Mouse (Mus musculus) cerebellum, adult 11 months (tissue): Measurements from ENCODE around the gene Oasl2.
"Not testable (repeated sequence)": the region's sequence is repeated elsewhere in the genome, so short reads cannot be mapped to it uniquely, and the experiment has no call there.

ENCODE experiments used
- DNase-seq: peaks from one replicate; pipeline ENCODE4 v3.0.0; 2022

Oasl2 gene

GRCm38 (mm10) chr5:114896688-114897373 is at the start of gene Oasl2:
TSS of gene Oasl2 (plus strand) at chr5:114896936.
- DNase-seq, result no peak

GRCm38 (mm10) chr5:114851565-114852236 is 45.0 kb upstream of the Oasl2 start:
- DNase-seq, result no peak

GRCm38 (mm10) chr5:114853364-114853763 is 43.4 kb upstream of the Oasl2 start, which contains the start of gene 4930519G04Rik:
TSS of gene 4930519G04Rik (plus strand) at chr5:114853664.
- not testable (repeated sequence) for DNase-seq

DNA sequence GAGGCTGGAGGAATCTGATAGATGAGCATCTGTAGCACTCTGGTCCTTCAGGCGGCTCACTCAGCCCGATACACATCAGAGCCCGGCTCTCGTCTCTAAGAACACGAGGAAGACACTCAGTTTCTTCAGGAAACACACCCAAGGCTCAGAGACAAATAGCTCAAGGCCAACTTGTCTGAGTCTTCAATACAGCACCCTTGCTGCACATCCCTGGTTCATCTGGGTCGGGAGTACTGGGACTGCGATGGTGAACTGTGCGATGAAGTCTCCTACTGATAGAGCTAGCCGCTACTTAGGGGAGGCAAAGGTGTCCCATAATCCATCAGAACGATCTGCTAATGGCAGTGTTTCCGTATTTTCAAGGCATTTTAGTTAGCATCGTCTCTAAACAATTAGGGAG is 38.2 kb upstream of the Oasl2 start, which contains the start of gene Gm9936:
Gm9936 (minus strand) TSS at position 101 of the 400 bp plus-strand sequence.
- no peak for DNase-seq

- peak; percentile 75 for DNase-seq
Measured at GRCm38 (mm10) chr5:114859253-114859652, 37.5 kb upstream of the Oasl2 start.

DNA sequence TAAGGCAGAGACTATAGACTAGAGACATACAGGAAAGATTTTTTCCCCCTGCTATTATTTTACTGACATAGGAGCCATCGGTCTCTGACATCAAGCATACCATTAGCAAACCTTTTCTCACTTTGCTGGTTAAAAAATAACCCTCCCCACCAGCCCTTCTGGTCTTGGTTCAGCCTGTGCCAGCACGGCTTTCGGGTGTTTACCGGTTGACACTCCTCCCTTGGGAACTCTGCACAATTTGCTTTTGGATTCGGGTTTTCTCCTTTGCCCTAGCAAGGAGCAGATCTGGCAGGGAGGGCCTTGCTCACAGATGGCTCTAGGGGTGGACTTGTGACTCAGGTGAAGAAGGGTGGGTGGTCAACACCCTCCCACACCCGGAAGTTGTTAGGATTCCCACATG is 35.0 kb upstream of the Oasl2 start:
- no peak for DNase-seq

DNA sequence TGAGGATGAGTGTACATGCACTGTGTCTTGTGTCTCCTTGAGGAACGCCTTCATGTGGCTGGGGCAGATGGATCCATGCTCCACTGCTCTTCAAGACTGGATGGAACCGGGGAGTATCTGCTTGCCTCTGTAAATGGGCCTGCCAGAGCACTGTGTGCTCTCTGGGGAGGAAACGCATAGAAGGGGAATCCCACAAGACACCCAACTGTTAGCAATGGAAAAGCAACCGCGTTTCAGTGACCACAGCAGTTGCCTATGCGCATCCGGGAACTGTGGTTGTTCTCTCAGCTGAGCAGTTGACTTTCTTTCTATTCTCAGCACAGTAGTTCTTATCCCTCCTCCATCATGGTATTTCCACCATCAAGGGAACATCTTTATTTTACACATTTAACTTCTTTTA is 31.9 kb upstream of the Oasl2 start:
- no peak for DNase-seq

GRCm38 (mm10) chr5:114865279-114865678 is 31.5 kb upstream of the Oasl2 start:
- DNase-seq, result no peak

DNA sequence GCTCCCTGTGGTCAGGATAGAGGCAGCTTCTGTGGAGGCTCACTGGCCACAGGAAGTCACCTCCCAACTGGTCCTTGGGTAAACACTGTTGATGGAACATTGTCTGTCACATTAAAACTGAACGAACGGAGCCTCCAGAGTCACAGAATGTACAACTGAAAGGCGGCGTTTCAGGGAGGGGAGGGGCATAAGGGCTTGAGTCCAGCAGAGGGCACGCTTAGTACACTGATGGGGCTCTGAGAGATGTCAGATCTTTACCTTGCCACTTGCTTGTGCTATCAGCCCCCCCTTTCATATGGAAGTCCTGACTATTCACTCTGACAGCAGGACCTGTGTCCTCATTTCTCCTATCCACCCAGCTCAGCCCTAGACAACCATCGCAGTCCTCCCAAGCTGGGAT is 20.9 kb upstream of the Oasl2 start:
- no peak for DNase-seq

GRCm38 (mm10) chr5:114876331-114876730 is 20.4 kb upstream of the Oasl2 start:
- no peak for DNase-seq

DNA sequence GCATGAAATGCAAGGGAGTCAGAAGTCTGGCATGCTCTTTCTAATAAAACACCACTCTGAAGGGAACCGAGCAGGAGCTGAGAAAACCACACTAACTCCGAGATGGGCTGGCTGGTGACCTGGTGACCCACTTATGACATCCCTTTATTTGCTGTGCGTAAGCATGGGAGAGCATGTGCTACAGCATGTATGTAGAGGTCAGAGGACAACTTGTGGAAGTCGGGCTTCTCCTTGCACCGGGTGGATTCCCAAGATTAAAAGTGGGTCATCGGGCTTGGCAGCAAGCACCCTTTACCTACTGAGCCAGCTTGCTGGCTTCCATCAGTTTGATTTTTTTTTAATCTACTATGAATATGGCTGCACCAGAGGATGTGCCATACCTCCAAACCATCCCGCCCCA is 19.2 kb upstream of the Oasl2 start:
- no peak for DNase-seq

DNA sequence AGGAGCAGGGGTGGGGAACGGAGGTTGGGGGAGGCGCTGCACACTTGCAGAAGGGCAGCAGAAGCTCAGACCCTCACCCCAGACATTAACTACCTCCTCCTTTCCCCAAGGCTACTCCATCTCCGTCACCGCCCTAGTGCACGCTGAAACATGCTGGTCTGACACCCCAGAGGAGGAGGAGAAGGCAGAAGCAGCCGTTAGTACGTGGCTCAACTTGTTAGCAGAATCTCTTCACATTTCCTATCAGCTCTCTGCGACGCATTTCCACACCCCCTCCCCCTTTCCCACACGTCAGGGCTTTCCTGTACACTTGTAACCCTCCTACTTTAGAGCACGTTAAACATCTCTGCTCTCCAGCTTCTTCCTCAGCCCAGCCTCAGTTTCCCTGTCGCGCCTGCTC is 17.3 kb upstream of the Oasl2 start:
- no peak for DNase-seq

GRCm38 (mm10) chr5:114882319-114882718 is 14.4 kb upstream of the Oasl2 start:
- DNase-seq, result not testable (repeated sequence)

DNA sequence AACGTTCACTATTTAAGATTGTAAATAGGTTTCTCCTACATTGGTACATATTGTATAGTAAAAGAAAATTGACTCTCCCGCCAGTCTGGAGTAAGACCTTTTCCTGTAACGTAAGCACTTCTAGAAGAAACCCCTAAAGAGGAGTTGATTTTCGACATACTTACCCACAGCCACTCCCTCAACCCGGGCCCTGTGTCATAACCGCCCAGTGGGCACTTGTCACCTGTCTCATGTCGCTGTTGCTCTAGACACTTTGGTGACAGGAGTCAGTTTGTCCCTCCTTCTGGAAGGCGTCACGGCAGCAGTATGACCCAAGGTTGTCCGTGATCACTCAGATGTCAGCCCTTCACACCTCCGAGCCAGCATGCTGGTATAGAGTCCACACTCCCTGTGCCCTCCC is 13.7 kb upstream of the Oasl2 start:
- DNase-seq, result no peak

- DNase-seq, result no peak
Measured at GRCm38 (mm10) chr5:114886801-114887200, 9.9 kb upstream of the Oasl2 start.

GRCm38 (mm10) chr5:114888995-114889394 is 7.7 kb upstream of the Oasl2 start:
- DNase-seq, result no peak

DNA sequence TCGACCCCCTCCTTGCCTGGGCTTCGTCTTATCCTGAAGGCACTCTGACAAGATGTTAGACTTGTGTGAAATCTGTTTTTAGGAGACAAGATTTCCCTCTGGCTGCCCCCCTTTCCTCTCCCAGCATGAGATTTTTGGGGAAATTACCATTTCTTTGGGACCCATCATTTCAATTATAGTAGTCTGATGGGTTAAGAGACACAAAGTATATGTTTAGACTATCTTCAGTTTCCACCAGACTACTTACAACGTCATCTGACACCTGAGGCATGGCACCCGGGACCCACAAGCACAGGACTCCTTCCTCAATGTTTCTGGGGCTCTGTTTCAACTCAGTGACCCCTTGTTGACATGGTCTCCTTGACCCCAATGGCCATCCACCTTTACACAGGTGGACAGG is 1.2 kb upstream of the Oasl2 start:
- no peak for DNase-seq

- DNase-seq, result no peak
Measured at GRCm38 (mm10) chr5:114897374-114897793, 648 bp downstream of the Oasl2 start.

- DNase-seq, result no peak
Measured at GRCm38 (mm10) chr5:114898857-114899256, 2.1 kb downstream of the Oasl2 start.

DNA sequence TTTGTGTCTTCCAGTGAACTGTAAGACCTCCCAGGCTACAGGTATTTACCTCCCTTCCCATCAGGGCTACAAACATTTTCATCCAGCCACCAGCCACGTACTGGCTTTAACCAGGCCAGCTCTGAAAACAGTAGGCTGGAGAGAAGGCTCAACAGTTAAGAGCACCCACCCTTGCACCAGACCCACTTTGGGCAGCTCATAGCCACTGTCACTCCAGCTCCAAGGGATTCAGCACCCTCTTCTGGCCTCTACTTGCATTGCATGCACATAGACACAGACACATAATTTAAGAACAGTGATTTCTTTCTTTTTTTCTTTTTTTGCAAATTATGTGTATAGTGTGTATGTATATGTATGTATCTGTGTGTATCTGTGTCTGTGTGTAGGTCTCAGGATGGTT is 5.7 kb downstream of the Oasl2 start:
- DNase-seq, result peak; percentile 4

GRCm38 (mm10) chr5:114908598-114909305 is 12.0 kb downstream of the Oasl2 start:
- DNase-seq, result no peak

- DNase-seq, result no peak
Measured at GRCm38 (mm10) chr5:114913686-114914085, 16.9 kb downstream of the Oasl2 start.

GRCm38 (mm10) chr5:114914855-114915254 is 18.1 kb downstream of the Oasl2 start:
- no peak for DNase-seq

- no peak for DNase-seq
Measured at GRCm38 (mm10) chr5:114915854-114916253, 19.1 kb downstream of the Oasl2 start.
